Mouse (Mus musculus) layer of hippocampus, postnatal 25 days (tissue): ENCODE measurements around the gene Gm26657. TPM values are rescaled to one million over a fixed set of nuclear protein-coding genes. Genes with fewer than 3 reads are reported as not detected.
A peak's percentile ranks its signal among the peaks of the same experiment; 100 is the strongest.

Experiments
- DNase-seq, 2 experiments: peaks; one replicate each; pipeline ENCODE4 v3.0.0; 2022; ENCODE audit warnings: mixed read lengths in 2 of 2, low spot score in 1 of 2; ENCODE audit errors: extremely low spot score in 1 of 2
- total RNA-seq, 2 experiments: library from RNA; stranded (reverse); gene quantifications; 2 replicates each; pipeline ENCODE4 v1.2.3; 2021

Gm26657 gene
- total RNA-seq = not detected

DNA sequence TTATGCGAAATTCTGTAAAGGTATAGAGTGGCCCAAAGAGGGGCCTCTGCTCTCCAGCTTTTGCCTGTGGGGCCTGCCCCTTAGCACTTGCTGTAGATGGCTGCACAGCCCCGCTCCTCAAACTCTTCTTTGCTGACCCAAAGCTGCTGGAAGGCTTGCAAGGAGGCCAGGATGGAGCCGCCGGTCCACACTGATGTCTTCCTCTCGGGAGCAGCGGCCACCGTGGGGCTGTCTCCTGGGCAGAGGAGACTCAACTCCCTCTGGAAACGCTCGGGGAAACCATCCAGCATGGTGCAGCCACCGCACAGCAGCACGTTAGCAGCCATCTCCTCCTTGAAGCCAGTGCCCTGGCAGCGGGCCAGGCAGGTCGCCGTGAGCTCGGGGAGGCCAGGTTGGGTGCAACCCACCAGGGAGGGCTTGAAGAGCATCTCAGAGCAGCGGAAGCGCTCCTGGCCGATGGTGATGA lies at the start of gene Gm26657:
Gene Gm26657 (plus strand): TSS at position 51 of the 466 bp plus-strand sequence.
- no peak for DNase-seq

DNA sequence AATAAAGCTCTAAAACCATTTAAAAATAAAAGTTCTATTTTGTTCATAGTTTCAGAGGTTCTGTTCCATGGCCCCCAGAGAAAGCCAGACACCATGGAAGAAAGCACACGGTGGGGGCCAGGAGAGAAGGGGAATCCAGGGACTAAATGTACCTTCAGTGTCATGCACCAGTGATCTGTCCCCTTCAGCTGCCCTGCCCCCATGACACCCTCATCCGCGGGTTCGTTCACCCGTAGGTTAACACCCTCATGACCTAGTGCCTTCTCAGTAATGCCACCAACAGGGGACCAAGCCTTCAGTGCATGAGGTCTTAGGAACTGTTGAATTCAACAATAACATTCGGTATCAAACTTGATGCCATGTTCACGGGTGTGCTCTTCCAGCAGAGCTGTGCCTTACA lies 43.5 kb upstream of the Gm26657 start:
- no peak for DNase-seq

DNA sequence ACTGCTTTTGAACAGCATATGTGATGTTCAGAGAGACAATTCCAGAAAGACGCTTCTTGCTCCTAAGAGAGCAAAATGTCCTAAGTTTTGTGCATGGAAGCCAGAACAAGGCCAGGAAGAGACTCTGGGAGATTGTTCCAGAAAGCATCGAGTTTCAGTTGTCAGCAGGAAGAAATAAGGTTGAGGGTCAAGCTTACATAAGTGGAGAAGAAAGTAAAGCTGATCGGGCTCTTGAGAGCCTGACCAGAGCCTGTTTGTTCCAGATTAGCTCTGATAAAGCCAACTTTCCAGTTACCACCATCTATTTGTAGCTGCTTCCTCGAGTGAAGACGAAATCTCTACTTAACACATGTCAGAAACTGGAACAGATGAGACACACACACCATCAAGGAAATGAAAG lies 41.2 kb upstream of the Gm26657 start:
- no peak for DNase-seq

DNA sequence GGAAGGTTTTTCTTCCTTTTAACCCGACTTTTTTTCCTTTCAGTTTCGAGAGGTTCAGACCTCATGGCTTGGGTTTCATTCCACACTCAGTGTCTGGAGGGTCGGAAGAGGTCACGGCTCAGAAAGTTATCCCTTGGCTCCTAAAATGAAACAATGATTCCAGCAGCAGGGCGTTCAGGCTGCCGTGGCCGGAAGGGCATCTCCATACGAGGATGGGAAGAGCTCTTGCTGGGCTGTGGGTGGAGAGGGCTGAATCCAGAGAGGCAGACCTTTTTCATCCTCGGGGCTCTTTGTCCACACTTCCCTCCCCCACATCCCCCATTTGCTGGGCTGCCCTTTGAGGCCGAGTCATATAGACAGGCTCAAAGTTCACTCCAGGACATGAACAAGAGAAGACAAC lies 37.6 kb upstream of the Gm26657 start:
- DNase-seq = no peak

DNA sequence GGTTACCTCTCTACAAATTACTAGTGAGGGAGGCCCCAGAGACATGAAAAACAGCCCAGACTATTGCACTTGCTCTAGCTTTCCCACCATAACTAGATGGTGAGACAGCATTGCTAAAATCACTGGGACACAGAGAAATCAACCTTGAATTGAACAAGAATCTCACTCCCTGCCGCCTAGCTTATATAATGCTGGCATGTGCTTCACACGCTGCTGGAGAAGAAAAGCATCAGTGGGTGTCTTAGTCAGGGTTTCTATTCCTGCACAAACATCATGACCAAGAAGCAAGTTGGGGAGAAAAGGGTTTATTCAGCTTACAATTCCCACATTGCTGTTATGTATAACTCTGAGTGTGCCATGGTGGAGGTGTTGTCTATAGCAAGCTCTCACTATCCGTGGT lies 26.7 kb upstream of the Gm26657 start:
- DNase-seq = no peak

DNA sequence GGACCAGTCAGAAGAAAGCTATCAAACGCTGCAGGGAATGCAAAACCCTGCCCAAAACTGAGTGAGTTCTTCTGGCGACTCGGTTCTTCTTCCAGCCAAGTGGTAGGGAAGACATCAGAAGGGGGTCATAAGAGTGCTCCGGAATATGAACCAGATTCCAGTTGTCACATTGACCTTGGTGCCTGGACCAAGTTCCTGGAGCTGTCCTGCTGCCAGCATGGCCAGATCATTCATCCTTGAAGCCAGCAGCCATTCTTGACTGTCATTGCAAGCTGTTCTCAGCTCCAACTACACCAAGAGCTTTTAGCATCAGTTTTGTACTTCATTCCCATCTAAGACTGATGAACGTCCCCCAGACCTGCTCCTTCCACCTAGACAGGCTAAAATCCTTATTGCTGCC lies 23.1 kb upstream of the Gm26657 start:
- no peak for DNase-seq

DNA sequence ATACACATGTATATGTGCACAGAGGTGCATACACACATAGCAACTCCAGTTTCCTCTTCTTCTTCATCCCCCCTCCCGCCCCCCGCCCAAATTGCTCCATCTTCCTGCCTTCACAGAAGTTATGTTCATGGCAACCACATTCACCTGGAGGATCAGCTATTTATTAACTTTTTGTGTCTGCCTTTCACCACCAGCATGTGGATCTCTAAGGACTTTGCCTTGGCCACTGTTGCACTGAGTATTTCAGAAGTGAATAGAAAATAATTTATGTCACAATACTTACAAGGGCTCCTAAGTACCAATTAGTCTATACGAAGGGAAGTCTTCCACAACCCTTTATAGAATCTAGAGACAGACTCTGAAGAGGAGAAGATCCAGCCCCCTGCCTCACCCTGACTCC lies 21.9 kb upstream of the Gm26657 start:
- DNase-seq = no peak

DNA sequence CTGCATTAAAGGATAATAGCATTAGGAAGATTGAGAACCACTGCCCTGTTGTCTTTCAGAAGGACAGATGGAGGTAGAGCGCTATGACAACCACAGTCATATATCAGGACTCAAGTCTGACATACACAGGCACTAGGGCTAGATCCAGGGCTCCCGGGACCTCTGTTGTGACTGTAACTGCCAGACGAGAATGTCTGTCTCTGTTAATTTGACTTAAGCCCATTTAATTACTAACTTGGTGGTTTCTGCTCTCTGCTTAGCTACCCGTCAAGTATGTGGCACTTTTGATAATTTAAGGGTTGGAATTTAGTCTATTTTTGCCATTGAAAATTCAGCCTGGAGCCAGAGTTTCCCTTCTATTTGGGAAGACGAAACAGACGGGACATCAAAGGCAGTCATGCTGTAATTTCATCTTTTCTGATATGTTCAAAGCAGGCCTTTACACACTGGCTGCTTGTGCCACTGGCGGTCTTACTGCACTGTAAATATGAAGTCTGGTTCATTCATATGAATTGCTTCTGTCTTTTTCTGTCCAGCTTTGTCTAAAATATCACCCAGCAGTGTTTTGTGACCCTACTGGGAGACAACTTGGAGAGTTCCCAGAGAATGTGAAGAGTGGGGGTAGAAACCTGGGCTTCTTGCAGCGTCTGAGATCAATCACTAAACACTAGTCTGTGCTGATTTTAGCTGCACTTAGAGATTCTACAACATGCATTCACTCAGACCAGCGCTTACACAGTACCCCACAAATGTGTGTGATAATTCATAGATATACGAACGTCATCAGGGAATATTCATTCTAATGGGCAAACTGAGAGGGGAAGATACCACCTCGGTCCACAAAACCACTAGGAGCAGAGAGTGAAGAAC lies 21.1 kb upstream of the Gm26657 start:
- no peak for DNase-seq

DNA sequence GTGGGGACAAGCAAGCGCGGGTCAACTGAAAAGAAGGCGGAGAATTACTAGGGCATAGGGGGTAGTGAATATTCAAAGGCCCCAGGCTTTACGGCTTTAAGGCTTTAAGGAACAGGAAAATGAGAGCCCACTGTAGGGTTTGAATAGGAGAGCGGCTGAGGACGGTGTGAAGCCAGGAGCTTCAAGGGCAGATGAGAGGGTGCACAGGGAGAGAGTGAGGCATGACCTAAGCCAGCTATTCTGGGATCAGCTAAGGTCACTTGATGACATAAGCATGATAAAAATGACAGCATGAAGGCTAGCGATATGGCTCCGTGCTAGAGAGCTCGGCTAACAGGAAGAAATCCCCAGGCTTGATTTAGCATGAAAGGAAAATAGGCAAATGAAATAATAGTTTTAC lies 20.4 kb upstream of the Gm26657 start:
- no peak for DNase-seq

DNA sequence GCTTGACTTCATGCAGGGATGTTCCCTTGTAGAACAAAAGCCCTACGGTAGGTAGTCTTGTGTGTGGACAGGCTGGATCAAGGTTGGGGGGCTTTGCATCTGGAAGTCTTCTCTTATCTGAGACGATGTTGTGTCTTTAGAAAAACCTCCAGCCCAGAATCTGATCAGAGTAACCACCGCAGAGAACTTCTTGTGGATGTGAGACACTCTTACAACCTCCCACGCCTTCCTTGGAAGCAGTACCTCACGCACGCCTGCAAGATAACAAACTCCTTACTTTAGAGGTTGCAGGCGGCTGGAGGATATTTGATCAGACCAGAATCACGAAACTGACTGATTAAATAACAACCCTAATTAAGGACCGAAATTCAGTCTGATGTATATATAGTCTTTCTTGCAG lies 19.5 kb upstream of the Gm26657 start:
- DNase-seq = no peak

DNA sequence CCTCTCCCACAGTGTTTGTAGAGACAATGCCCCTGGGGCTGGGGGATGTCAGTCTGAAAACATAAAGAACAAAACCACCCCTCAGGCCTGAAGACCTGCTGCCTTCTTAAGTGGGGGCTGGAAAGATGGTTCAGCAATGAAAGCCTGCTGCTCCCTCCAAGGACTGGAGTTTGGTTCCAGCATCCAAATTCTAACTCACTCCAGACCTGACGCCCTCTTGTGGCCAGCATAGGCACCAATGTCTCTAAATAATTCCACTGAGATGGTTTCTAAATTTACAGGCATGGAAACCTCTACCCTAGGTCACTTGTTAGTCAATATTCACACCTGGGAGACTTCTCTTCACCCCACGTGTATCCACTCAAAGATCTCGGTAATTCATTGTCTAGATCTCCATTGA lies 18.4 kb upstream of the Gm26657 start:
- DNase-seq = peak in 1 of 2 experiments; percentile 43

DNA sequence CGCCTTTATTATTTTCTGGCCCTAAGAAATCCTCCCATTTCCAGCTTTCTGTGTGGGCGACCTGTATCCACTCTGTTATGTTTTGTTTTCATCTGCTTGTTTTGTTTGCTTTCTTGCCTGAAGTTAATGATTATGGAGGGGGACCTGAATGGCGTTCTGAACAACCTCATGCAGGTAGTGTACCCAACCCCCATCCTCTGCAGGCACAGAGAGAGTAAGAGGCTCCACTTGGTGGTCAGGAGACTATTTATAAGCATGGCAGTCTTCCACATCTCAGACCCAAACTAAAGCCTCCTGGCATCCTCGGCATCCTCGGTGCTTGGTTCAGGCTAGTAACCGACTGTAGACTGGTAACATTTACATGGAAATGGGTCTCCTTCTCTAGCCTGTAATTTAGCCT lies 17.5 kb upstream of the Gm26657 start:
- DNase-seq = no peak

DNA sequence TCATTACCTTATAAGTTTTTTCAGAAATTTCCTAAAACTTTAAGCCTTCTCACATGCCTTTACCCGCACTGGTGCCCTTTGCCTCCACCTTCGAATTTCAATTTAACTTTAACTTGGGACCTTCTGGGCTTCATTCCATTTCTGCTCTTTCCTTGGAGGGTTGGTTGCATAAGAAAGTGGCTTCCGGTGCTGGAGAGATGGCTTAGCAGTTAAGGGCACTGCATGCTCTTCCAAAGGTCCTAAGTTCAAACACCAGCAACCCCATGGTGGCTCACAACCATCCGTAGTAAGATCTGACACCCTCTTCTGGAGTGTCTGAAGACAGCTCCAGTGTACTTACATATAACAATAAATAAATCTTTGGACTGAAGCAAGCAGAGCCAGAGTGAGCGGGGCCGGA lies 16.6 kb upstream of the Gm26657 start:
- DNase-seq = no peak

DNA sequence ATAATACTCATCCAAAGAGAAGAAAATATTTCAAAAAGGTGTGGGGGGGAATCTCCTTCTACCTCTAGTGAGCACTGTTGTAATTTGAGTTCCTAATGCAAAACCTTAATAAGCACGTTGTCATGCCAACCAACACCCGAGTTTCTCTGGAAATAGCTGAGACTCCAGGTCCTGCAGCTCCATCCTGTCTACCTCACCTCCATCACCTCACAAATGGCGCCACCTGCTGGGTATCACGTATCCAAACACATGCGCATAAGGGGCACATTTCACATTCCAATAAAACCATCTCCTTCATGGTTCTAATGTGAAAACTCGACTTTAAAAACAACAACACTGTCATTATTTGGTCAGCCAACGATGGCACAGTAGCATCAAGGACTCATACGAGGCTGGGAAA lies 14.0 kb upstream of the Gm26657 start:
- no peak for DNase-seq

DNA sequence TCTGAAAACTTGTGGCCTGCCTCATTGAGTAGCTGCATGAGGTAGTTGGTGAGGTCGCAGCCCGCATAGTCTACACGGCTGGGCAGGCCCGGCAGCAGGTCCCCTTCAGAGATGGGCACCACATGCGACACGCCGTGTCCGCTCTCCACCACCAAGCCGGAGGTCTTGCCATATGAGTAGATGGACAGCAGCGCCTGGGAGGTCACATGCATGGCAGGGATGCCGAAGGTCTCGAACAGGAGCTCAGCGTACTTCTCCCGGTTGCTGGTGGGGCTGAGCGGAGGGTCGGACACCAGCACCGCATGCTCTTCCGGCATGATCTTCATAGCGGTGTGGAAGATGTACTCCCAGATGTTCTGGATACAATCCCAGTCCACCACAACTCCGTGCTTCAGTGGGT lies 741 bp downstream of the Gm26657 start:
- DNase-seq = no peak

DNA sequence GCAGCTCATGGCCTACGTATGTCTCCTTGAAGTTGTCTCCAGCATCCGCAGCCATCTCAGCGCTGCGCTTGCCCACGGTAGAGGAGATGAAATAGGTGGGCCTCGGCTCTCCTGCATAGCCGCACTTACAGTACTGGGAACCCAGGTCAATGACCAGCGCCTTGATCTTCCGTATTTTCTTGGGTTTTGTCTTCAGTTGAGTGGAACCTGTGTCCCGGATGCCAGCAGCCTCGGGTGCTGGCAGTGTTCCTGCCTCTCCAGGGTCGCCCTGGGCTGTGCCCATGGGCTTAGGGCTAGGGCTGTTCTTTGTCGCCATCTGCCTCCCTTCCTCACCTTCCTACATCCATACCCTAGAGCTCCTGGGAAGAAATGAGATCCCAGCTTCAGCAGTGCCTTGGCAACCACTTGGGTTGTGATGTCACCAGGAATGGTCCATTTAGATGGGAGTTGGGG lies 1.2 kb downstream of the Gm26657 start, which contains the start of gene Actl7b:
Gene Actl7b (minus strand): TSS at position 403 of the 453 bp plus-strand sequence.
- DNase-seq = no peak

DNA sequence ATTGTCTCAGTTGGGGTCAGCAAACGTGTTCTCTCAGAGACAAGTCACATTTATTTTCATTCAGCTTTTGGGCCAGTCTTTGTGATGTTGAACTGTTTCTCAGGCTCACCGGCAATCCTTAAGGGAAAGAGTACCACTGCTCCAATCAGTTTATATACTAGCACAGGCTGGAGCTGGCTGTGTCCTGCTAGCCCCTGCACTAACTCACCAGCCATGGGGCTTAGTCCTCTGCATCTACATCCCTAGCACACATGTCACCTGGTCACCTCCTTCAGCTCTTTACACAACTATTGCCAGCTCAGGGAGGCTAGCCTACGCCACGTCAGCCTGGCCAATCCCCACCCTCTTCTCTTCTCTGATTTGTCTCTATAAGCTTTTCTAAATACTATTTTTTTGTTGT lies 2.8 kb downstream of the Gm26657 start:
- no peak for DNase-seq

DNA sequence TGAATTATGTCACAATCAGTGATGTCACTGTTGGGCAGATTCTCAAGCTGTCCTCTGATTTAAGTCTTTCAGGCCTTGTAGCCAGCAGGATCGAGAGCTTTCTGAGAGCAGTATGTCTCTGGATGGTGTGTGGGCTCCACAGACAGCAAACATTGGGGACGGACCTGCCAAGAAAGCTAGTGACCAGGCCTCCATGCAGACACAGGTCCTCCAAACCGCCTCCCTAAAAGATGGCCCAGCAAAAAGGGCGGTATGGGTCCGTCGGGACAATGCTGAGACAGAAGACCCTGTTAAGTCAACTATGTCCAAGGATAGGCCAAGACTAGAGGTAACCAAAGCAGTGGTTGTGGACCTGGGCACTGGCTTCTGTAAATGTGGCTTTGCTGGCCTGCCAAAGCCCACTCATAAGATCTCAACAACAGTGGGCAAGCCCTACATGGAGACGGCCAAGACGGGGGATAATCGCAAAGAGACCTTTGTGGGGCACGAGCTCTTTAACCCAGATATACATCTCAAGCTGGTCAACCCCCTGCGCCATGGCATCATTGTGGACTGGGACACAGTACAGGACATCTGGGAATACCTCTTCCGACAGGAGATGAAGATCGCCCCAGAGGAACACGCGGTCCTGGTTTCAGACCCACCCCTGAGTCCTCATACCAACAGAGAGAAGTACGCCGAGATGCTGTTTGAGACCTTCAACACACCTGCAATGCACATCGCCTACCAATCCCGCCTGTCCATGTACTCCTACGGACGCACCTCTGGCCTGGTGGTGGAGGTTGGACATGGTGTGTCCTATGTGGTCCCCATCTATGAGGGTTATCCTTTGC lies 3.7 kb downstream of the Gm26657 start, which contains the start of gene Actl7a:
Gene Actl7a (plus strand): TSS at position 51 of the 833 bp plus-strand sequence.
- no peak for DNase-seq

DNA sequence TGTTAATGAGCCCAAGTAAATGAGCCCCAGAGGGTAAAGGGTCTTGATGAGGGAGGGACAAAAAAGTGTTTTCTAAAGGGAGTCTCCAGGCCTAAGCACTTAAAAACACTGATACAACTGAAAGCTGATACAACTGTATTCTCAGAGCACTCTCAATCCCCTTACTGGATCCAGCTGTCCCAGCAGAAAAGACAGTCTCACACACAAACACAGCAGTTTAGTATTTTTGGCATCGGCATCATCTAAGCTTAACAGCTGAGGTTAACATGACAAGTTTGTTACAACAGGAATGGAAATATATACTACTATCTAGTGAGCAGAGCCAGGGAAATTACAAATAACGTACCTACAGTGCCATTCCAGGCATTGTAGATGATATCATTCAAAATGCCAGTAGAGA lies 6.5 kb downstream of the Gm26657 start:
- DNase-seq = no peak

DNA sequence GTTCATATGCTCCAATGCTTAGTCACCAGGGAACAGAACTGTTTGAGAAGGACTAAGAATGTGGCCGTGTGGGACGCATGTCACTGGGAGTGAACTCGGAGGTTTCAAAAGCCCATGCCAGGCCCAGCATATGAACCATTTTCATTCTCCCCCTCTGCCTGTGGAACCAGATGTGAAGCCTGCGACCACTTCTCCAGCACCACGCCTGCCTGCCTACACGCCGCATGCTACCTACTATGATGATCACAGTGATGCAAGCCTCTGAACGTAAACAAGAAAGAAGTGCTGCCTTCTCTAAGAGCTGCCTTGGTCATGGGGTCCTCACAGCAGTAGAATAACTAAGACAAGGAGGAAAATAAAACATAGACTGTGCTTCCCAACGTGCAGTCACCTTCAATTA lies 7.6 kb downstream of the Gm26657 start:
- DNase-seq = no peak

DNA sequence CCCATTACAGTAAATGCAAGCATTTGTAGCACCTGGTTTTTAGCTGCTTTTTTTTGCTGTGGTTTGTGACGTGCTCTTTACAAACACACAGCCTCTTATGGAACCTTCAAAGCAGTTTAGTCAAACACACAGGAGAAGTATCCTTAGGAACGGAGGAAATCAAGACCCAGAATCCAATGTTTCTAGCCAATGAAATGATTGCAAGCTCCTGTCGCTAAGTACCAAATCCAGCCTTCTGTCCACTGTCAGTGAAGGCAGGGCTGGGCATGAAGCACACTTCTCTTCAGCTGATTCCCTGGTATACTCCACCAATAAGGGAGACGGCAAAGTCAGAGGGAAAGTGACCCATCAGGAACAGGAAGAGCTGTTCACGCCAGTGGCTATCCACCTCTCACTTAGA lies 16.2 kb downstream of the Gm26657 start:
- no peak for DNase-seq
